Comparison of ENCODE assay signal across 8 mouse cellular contexts in the genomic region with DNA sequence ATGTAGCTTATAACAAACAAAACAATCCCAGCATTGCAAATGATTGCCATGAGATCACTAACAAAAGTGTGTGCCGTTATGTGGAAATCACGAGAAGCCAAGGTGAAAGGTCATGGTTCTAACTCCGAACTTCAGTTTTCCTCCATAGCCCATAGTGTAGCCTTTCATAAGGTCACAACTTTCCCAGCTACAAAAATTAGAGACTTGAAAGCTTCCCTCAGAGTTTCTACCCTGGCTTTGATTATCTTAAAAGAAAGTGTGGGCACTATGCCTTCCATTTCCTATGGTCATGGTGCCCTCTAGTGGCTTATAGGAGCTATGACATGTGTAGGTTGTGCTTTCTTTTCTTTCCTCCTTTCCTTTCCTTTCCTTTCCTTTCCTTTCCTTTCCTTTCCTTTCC.
DNase-seq lines count a peak whose midpoint lies in the region; ATAC-seq and TF ChIP-seq lines count a peak whose summit lies in the region.

No protein-coding gene starts in this region.

- peak in 1 of 2 experiments; percentile 23 for DNase-seq in layer of hippocampus, adult 2 months (ENCODE audit: low spot score in 2 of 2)
- DNase-seq in layer of hippocampus, adult 9-10 months (ENCODE audit: low spot score) = no peak
- DNase-seq in MN1 (ENCODE audit: low spot score) = peak; percentile 68
- no peak for DNase-seq in forebrain, embryonic 11.5 days (ENCODE audit: low spot score)
- peak; percentile 30 for DNase-seq in neural tube, embryonic 10.5 days (ENCODE audit: extremely low spot score, low spot score)
- DNase-seq in urinary bladder, postnatal 10 days (ENCODE audit: low spot score) = no peak
- DNase-seq in thymus, postnatal 4 days = no peak
- DNase-seq in layer of hippocampus, adult 11-12 months (ENCODE audit: low spot score) = no peak

- H3K4me2 ChIP-seq in forebrain, embryonic 11.5 days (ENCODE audit: low read depth, low read length, severe bottlenecking) = no peak overlapping the region

- peak; percentile 34; the same call in 1 of the 2 replicates for ATAC-seq in forebrain, embryonic 11.5 days (replicated peaks; ENCODE audit: low FRiP score)

- no peaks in the 10 kb centered on the region for H3K36me3 ChIP-seq in forebrain, embryonic 11.5 days (ENCODE audit: control insufficient read depth, insufficient read depth, low read length)

- no peak overlapping the region for H3K4me3 ChIP-seq in layer of hippocampus, adult 2 months
- no peak overlapping the region for H3K4me3 ChIP-seq in forebrain, embryonic 11.5 days (ENCODE audit: low read depth, low read length)

- peaks cover 8% of the 10 kb centered on the region; the same call in 1 of the 2 replicates for H3K4me1 ChIP-seq in forebrain, embryonic 11.5 days (replicated peaks; ENCODE audit: control insufficient read depth, insufficient read depth, low read length)

- H3K27me3 ChIP-seq in forebrain, embryonic 11.5 days (ENCODE audit: control insufficient read depth, insufficient read depth, low read length) = no peaks in the 10 kb centered on the region

- H3K27ac ChIP-seq in layer of hippocampus, adult 2 months = no peak overlapping the region
- no peak overlapping the region for H3K27ac ChIP-seq in forebrain, embryonic 11.5 days (ENCODE audit: low read depth, low read length)

- TF ChIP-seq CTCF in layer of hippocampus, adult 2 months (conservative IDR thresholded peaks at IDR 0.05) = peak; percentile 83

- H3K9ac ChIP-seq in forebrain, embryonic 11.5 days (ENCODE audit: low read length) = no peak overlapping the region

- H3K9me3 ChIP-seq in forebrain, embryonic 11.5 days (ENCODE audit: control insufficient read depth, low read length) = no peaks in the 10 kb centered on the region

- WGBS in forebrain, embryonic 11.5 days = 27% methylated on average over 3 of the region's 3 CpGs

Comparison
In these comparisons a context has a peak if more than half of its experiments do, and no peak if none do; other contexts are left out.
1. DNase-seq: peak in MN1 (single experiment) and neural tube, embryonic 10.5 days (single experiment); none in layer of hippocampus, adult 9-10 months (single experiment), forebrain, embryonic 11.5 days (single experiment), urinary bladder, postnatal 10 days (single experiment), thymus, postnatal 4 days (single experiment) and layer of hippocampus, adult 11-12 months (single experiment).